In genomic region chr11:72029143-72029542, GRCm38 (mm10) we compare ENCODE assay signal across 8 mouse cellular contexts. TPM values are rescaled to one million over a fixed set of nuclear protein-coding genes. Genes with fewer than 3 reads are reported as not detected.
DNase-seq lines count a peak whose midpoint lies in the region; ATAC-seq and TF ChIP-seq lines count a peak whose summit lies in the region.

No protein-coding gene starts in this region.

- 19% methylated on average over 23 of the region's 23 CpGs for WGBS in lung, embryonic 15.5 days
- WGBS in forebrain, embryonic 10.5 days, result 26% methylated on average over 23 of the region's 23 CpGs
- WGBS in limb, embryonic 13.5 days, result 16% methylated on average over 23 of the region's 23 CpGs
- WGBS in stomach, postnatal 0 days, result 20% methylated on average over 23 of the region's 23 CpGs

- no peaks in the 10 kb centered on the region for H3K9me3 ChIP-seq in lung, embryonic 15.5 days
- no peaks in the 10 kb centered on the region for H3K9me3 ChIP-seq in forebrain, embryonic 10.5 days
- no peaks in the 10 kb centered on the region for H3K9me3 ChIP-seq in limb, embryonic 13.5 days
- no peaks in the 10 kb centered on the region for H3K9me3 ChIP-seq in stomach, postnatal 0 days (ENCODE audit: control insufficient read depth, low read length)

- TF ChIP-seq EP300 in stomach, postnatal 0 days (optimal IDR thresholded peaks at IDR 0.05), result no peak

- H3K4me1 ChIP-seq in lung, embryonic 15.5 days, result no peaks in the 10 kb centered on the region
- H3K4me1 ChIP-seq in forebrain, embryonic 10.5 days, result peaks cover 10% of the 10 kb centered on the region
- peaks cover 3% of the 10 kb centered on the region; the same call in 1 of the 2 replicates for H3K4me1 ChIP-seq in limb, embryonic 13.5 days
- H3K4me1 ChIP-seq in stomach, postnatal 0 days (replicated peaks; ENCODE audit: control insufficient read depth, insufficient read depth), result 0 out of 2 replicates have a peak, but pooled peaks cover 2% of the 10 kb centered on the region

- no peak overlapping the region for H3K27ac ChIP-seq in lung, embryonic 15.5 days
- H3K27ac ChIP-seq in forebrain, embryonic 10.5 days, result no peak overlapping the region
- H3K27ac ChIP-seq in limb, embryonic 13.5 days, result no peak overlapping the region
- no peak overlapping the region for H3K27ac ChIP-seq in stomach, postnatal 0 days (replicated peaks)

- peaks cover 5% of the 10 kb centered on the region; the same call in 1 of the 2 replicates for H3K27me3 ChIP-seq in lung, embryonic 15.5 days
- peaks cover 31% of the 10 kb centered on the region for H3K27me3 ChIP-seq in forebrain, embryonic 10.5 days (ENCODE audit: poor library complexity, severe bottlenecking)
- H3K27me3 ChIP-seq in limb, embryonic 13.5 days, result peaks cover 23% of the 10 kb centered on the region
- H3K27me3 ChIP-seq in stomach, postnatal 0 days (ENCODE audit: control insufficient read depth, insufficient read depth, low read length), result no peaks in the 10 kb centered on the region

- H3K36me3 ChIP-seq in lung, embryonic 15.5 days, result no peaks in the 10 kb centered on the region
- H3K36me3 ChIP-seq in forebrain, embryonic 10.5 days (replicated peaks), result no peaks in the 10 kb centered on the region
- H3K36me3 ChIP-seq in limb, embryonic 13.5 days, result no peaks in the 10 kb centered on the region
- H3K36me3 ChIP-seq in stomach, postnatal 0 days (ENCODE audit: control insufficient read depth, insufficient read depth, low read length), result no peaks in the 10 kb centered on the region

- no peak overlapping the region for H3K9ac ChIP-seq in lung, embryonic 15.5 days
- no peak overlapping the region for H3K9ac ChIP-seq in limb, embryonic 13.5 days
- no peak overlapping the region for H3K9ac ChIP-seq in stomach, postnatal 0 days (ENCODE audit: low read length)

- ATAC-seq in frontal cortex, adult (ENCODE audit: low TSS enrichment), result peak; percentile 94
- no peak for ATAC-seq in lung, embryonic 15.5 days (ENCODE audit: borderline replicate concordance, extremely low read depth, low FRiP score, low TSS enrichment)
- peak; percentile 41; the same call in 1 of the 2 replicates for ATAC-seq in limb, embryonic 13.5 days (ENCODE audit: low FRiP score, low read depth)
- ATAC-seq in stomach, postnatal 0 days (ENCODE audit: low FRiP score, low TSS enrichment), result peak; percentile 35; the same call in 1 of the 2 replicates

- H3K4me2 ChIP-seq in lung, embryonic 15.5 days, result peak overlapping the region; percentile 21; the same call in 1 of the 2 replicates
- peak overlapping the region; percentile 38 for H3K4me2 ChIP-seq in limb, embryonic 13.5 days (replicated peaks)
- peak overlapping the region; percentile 17; the same call in 1 of the 2 replicates for H3K4me2 ChIP-seq in stomach, postnatal 0 days (replicated peaks; ENCODE audit: low read depth)

- no peak overlapping the region for H3K4me3 ChIP-seq in lung, embryonic 15.5 days
- H3K4me3 ChIP-seq in forebrain, embryonic 10.5 days, result no peak overlapping the region
- H3K4me3 ChIP-seq in limb, embryonic 13.5 days, result no peak overlapping the region
- H3K4me3 ChIP-seq in stomach, postnatal 0 days (ENCODE audit: low read depth, low read length), result no peak overlapping the region

- no peak for DNase-seq in frontal cortex, postnatal 25 days (ENCODE audit: low spot score in 2 of 2)
- DNase-seq in lung, postnatal 25 days (ENCODE audit: low spot score), result no peak
- peak; percentile 57 for DNase-seq in forebrain, embryonic 10.5 days (ENCODE audit: extremely low spot score, low spot score)
- DNase-seq in stomach, postnatal 0 days (ENCODE audit: low spot score), result peak; percentile 67
- no peak for DNase-seq in urinary bladder, postnatal 4 days (ENCODE audit: low spot score in 2 of 2)

- peak; percentile 82 for TF ChIP-seq CTCF in stomach, postnatal 0 days (IDR thresholded peaks at IDR 0.05; ENCODE audit: low read depth)

RNA-seq across cellular contexts. Expression of gene Aipl1, which starts 8.2 kb away (rescaled TPM):
- 0.43 and 0.72 TPM in 2 replicates for polyA plus RNA-seq in lung, embryonic 15.5 days (2015; fragmentation: Nextera tagmentation; extraction: Ambion mirVana)
- polyA plus RNA-seq in forebrain, embryonic 10.5 days (2016; fragmentation: Nextera tagmentation; extraction: Ambion mirVana), result 0.64 and 0.66 TPM in 2 replicates
- polyA plus RNA-seq in limb, embryonic 13.5 days (2015; fragmentation: Nextera tagmentation; extraction: Ambion mirVana), result 0.27 and 0.33 TPM in 2 replicates
- 0.16 and 0.27 TPM in 2 replicates for polyA plus RNA-seq in stomach, postnatal 0 days (2015; fragmentation: Nextera tagmentation; extraction: Ambion mirVana)

RNA-seq across cellular contexts. Expression of gene Pimreg, which starts 12.7 kb away (rescaled TPM):
- 153 and 156 TPM in 2 replicates for polyA plus RNA-seq in lung, embryonic 15.5 days (2015; fragmentation: Nextera tagmentation; extraction: Ambion mirVana)
- polyA plus RNA-seq in forebrain, embryonic 10.5 days (2016; fragmentation: Nextera tagmentation; extraction: Ambion mirVana), result 265 and 279 TPM in 2 replicates
- polyA plus RNA-seq in limb, embryonic 13.5 days (2015; fragmentation: Nextera tagmentation; extraction: Ambion mirVana), result 99.8 and 103 TPM in 2 replicates
- polyA plus RNA-seq in stomach, postnatal 0 days (2015; fragmentation: Nextera tagmentation; extraction: Ambion mirVana), result 18.0 and 22.2 TPM in 2 replicates

Comparison
In these comparisons a context has a peak if more than half of its experiments do, and no peak if none do; other contexts are left out.
1. DNase-seq: peak in forebrain, embryonic 10.5 days (single experiment) and stomach, postnatal 0 days (single experiment); none in frontal cortex, postnatal 25 days (0 of 2), lung, postnatal 25 days (single experiment) and urinary bladder, postnatal 4 days (0 of 2).
2. Peak in every context shown above with its lines, with median percentiles within 50 percentile points of each other: H3K4me2 ChIP-seq.